Mouse (Mus musculus): ENCODE measurements around the gene P4ha2. TPM values are rescaled to one million over a fixed set of nuclear protein-coding genes. Genes with fewer than 3 reads are reported as not detected.

P4ha2 gene
- polyA plus RNA-seq, 1 experiment from 2014 or later: 25.0 TPM

- 0 out of 2 replicates have a peak, but pooled peaks cover under 1% of the 10 kb centered on the region for H3K36me3 ChIP-seq
- H3K27me3 ChIP-seq (ENCODE audit: low read depth, poor library complexity, severe bottlenecking): no peaks in the 10 kb centered on the region
- H3K4me1 ChIP-seq: peaks cover 21% of the 10 kb centered on the region
- DNase-seq (ENCODE audit: low spot score): no peak
- H3K4me3 ChIP-seq: no peak overlapping the region
- H3K9me3 ChIP-seq (replicated peaks): no peaks in the 10 kb centered on the region
- H3K27ac ChIP-seq (replicated peaks): no peak overlapping the region
- WGBS: 93% methylated on average over 3 of the region's 3 CpGs
Measured at GRCm38 (mm10) chr11:54114746-54115145, 14.9 kb downstream of the P4ha2 start.

GRCm38 (mm10) chr11:54115301-54115700 is 15.4 kb downstream of the P4ha2 start:
- H3K4me1 ChIP-seq: peaks cover 21% of the 10 kb centered on the region
- WGBS: 91% methylated on average over 8 of the region's 8 CpGs
- no peak overlapping the region for H3K27ac ChIP-seq (replicated peaks)

GRCm38 (mm10) chr11:54115911-54116310 is 16.0 kb downstream of the P4ha2 start:
- peaks cover 21% of the 10 kb centered on the region for H3K4me1 ChIP-seq
- H3K27ac ChIP-seq (replicated peaks): no peak overlapping the region
- H3K4me3 ChIP-seq: no peak overlapping the region
- H3K27me3 ChIP-seq (ENCODE audit: low read depth, poor library complexity, severe bottlenecking): no peaks in the 10 kb centered on the region
- 0 out of 2 replicates have a peak, but pooled peaks cover 7% of the 10 kb centered on the region for H3K36me3 ChIP-seq
- WGBS: 55% methylated on average over 3 of the region's 3 CpGs
- no peak for DNase-seq (ENCODE audit: low spot score)
- no peaks in the 10 kb centered on the region for H3K9me3 ChIP-seq (replicated peaks)

More at GRCm38 (mm10) chr11:54115301-54115700, 15.4 kb downstream of the P4ha2 start:
- Histone ChIP-seq H3K36me3 (0 out of 2 replicates have a peak, but pooled peaks cover 6% of the 10 kb centered on the region), H3K27me3 (ENCODE audit: low read depth, poor library complexity, severe bottlenecking) (no peaks in the 10 kb centered on the region), H3K4me3 (no peak overlapping the region), H3K9me3 (replicated peaks) (no peaks in the 10 kb centered on the region)
- no peak for DNase-seq (ENCODE audit: low spot score)

- H3K36me3 ChIP-seq: 0 out of 2 replicates have a peak, but pooled peaks cover 7% of the 10 kb centered on the region
- H3K27me3 ChIP-seq (ENCODE audit: low read depth, poor library complexity, severe bottlenecking): no peaks in the 10 kb centered on the region
- WGBS: 95% methylated on average over 4 of the region's 4 CpGs
- H3K4me3 ChIP-seq: no peak overlapping the region
- DNase-seq (ENCODE audit: low spot score): no peak
- H3K4me1 ChIP-seq: peaks cover 21% of the 10 kb centered on the region
- H3K27ac ChIP-seq (replicated peaks): no peak overlapping the region
- H3K9me3 ChIP-seq (replicated peaks): no peaks in the 10 kb centered on the region
Measured at GRCm38 (mm10) chr11:54116406-54116805, 16.5 kb downstream of the P4ha2 start.

DNA sequence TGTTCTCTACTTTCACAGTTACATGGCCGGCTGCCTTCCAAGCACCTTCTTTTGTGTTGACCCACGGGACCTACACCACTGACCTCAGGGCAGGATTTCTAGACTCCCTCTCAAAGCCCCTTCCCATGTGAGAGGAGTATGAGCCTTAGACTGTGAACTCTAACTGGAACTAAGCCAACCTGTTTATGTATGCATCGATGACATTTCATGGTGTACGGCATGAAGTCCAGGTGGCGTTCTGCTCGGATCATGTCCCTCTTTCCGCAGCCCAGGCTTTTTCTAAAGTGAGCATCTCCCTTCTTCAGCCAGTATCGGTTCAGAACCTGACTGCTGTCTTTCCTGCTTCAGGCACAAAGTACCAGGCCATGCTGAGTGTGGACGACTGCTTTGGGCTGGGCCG is 17.2 kb downstream of the P4ha2 start:
- WGBS: 92% methylated on average over 10 of the region's 10 CpGs
- DNase-seq (ENCODE audit: low spot score): no peak
- Histone ChIP-seq H3K9me3 (replicated peaks) (no peaks in the 10 kb centered on the region), H3K4me1 (peaks cover 19% of the 10 kb centered on the region), H3K36me3 (0 out of 2 replicates have a peak, but pooled peaks cover 7% of the 10 kb centered on the region), H3K27ac (replicated peaks) (no peak overlapping the region), H3K27me3 (ENCODE audit: low read depth, poor library complexity, severe bottlenecking) (no peaks in the 10 kb centered on the region), H3K4me3 (no peak overlapping the region)

GRCm38 (mm10) chr11:54119126-54119525 is 19.2 kb downstream of the P4ha2 start:
- no peaks in the 10 kb centered on the region for H3K4me1 ChIP-seq
- no peaks in the 10 kb centered on the region for H3K9me3 ChIP-seq (replicated peaks)
- H3K27me3 ChIP-seq (ENCODE audit: low read depth, poor library complexity, severe bottlenecking): no peaks in the 10 kb centered on the region
- DNase-seq (ENCODE audit: low spot score): no peak
- H3K36me3 ChIP-seq: 0 out of 2 replicates have a peak, but pooled peaks cover 7% of the 10 kb centered on the region
- no peak overlapping the region for H3K4me3 ChIP-seq
- WGBS: 91% methylated on average over 12 of the region's 12 CpGs
- H3K27ac ChIP-seq (replicated peaks): no peak overlapping the region

DNA sequence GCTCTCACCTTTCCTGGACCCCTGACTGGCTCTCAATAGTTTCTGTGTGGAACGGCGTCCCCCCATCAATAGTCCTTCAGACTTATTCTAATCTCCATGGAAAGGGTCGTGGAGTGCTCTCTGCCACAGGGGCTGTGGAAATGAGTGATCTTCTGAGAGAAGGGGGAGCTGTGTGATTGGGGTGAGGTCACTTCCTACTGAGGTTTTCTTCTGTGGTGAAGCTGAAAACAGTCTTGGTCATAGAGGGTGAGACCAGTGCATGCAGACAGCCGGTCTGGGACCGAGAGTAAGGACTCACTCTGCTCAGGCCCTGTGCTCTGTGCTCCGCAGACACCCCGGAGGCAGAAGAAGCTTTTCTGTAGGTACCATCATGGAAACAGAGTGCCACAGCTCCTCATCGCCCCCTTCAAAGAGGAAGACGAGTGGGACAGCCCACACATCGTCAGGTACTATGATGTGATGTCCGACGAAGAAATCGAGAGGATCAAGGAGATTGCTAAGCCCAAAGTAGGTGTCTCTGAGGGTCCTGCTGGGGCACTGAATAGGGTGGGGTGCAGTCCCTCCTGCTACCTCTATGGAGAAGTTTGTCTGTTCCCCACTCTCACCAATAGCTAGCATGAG is 20.0 kb downstream of the P4ha2 start:
- no peak for DNase-seq (ENCODE audit: low spot score)
- no peak overlapping the region for H3K27ac ChIP-seq (replicated peaks)
- no peaks in the 10 kb centered on the region for H3K9me3 ChIP-seq (replicated peaks)
- H3K4me3 ChIP-seq: no peak overlapping the region
- no peaks in the 10 kb centered on the region for H3K4me1 ChIP-seq
- H3K36me3 ChIP-seq: 0 out of 2 replicates have a peak, but pooled peaks cover 7% of the 10 kb centered on the region
- no peaks in the 10 kb centered on the region for H3K27me3 ChIP-seq (ENCODE audit: low read depth, poor library complexity, severe bottlenecking)
- 92% methylated on average over 13 of the region's 13 CpGs for WGBS

DNA sequence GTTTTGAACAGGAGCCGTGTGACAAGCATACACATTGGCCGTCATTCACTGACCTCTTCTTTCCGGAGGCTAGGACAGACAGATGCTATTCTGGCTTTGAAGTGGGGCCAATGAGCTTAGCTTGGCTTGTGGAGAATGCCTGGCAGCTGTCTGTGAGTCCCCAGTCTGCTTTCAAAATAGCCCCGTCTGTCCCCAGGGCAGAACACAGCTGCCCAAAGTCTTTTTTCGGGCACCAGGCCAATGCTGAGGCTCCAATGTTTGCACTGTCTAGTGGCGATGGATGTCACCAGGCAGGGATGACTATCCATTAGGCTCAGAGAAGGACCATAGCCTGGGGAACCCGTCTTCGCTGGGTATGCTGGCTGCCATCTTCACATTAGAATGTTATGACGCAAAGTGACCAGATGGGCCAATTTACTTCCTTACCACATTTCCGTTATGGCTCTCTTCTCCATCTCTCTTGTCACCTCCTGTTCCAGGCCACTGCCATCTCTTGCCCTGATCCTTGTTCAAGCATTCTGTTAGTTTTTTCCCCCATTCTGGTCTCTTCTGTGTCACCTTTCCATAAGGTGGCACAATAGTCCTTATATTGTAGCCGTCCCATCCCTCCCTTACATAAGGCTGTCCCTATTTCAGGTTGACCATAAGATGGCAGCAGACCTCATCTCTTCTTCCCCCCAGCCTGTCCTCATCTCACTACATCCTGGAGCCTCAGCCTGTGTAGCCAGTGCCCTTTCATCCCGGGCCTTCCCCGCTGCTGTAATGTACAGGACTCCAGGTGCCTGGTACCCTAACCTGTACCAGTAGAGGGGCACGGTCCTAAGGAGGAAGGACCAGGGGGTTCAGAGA is 22.7 kb downstream of the P4ha2 start:
- no peak overlapping the region for H3K4me3 ChIP-seq
- H3K27ac ChIP-seq (replicated peaks): no peak overlapping the region
- no peaks in the 10 kb centered on the region for H3K9me3 ChIP-seq (replicated peaks)
- WGBS: 85% methylated on average over 14 of the region's 14 CpGs
- H3K4me1 ChIP-seq: peaks cover 8% of the 10 kb centered on the region
- no peaks in the 10 kb centered on the region for H3K27me3 ChIP-seq (ENCODE audit: low read depth, poor library complexity, severe bottlenecking)
- no peak for DNase-seq (ENCODE audit: low spot score)
- 0 out of 2 replicates have a peak, but pooled peaks cover 7% of the 10 kb centered on the region for H3K36me3 ChIP-seq

GRCm38 (mm10) chr11:54125982-54126648 is 26.2 kb downstream of the P4ha2 start:
- Histone ChIP-seq H3K27me3 (ENCODE audit: low read depth, poor library complexity, severe bottlenecking) (no peaks in the 10 kb centered on the region), H3K36me3 (no peaks in the 10 kb centered on the region), H3K4me1 (peaks cover 8% of the 10 kb centered on the region), H3K4me3 (no peak overlapping the region), H3K27ac (replicated peaks) (no peak overlapping the region), H3K9me3 (replicated peaks) (no peaks in the 10 kb centered on the region)
- DNase-seq (ENCODE audit: low spot score): no peak
- WGBS: 94% methylated on average over 18 of the region's 18 CpGs

- H3K9me3 ChIP-seq (replicated peaks): no peaks in the 10 kb centered on the region
- 62% methylated on average over 15 of the region's 15 CpGs for WGBS
- DNase-seq (ENCODE audit: low spot score): no peak
Measured at GRCm38 (mm10) chr11:54126654-54127374, 26.9 kb downstream of the P4ha2 start.

GRCm38 (mm10) chr11:54127397-54127796 is 27.5 kb downstream of the P4ha2 start:
- no peaks in the 10 kb centered on the region for H3K36me3 ChIP-seq
- H3K27me3 ChIP-seq (ENCODE audit: low read depth, poor library complexity, severe bottlenecking): no peaks in the 10 kb centered on the region
- H3K27ac ChIP-seq (replicated peaks): no peak overlapping the region
- no peak overlapping the region for H3K4me3 ChIP-seq
- no peak for DNase-seq (ENCODE audit: low spot score)
- no peaks in the 10 kb centered on the region for H3K9me3 ChIP-seq (replicated peaks)
- peaks cover 8% of the 10 kb centered on the region for H3K4me1 ChIP-seq
- 89% methylated on average over 2 of the region's 2 CpGs for WGBS

More at GRCm38 (mm10) chr11:54126654-54127374, 26.9 kb downstream of the P4ha2 start:
- H3K4me1 ChIP-seq: peaks cover 8% of the 10 kb centered on the region
- no peak overlapping the region for H3K27ac ChIP-seq (replicated peaks)
- H3K4me3 ChIP-seq: no peak overlapping the region
- H3K27me3 ChIP-seq (ENCODE audit: low read depth, poor library complexity, severe bottlenecking): no peaks in the 10 kb centered on the region
- H3K36me3 ChIP-seq: no peaks in the 10 kb centered on the region

DNA sequence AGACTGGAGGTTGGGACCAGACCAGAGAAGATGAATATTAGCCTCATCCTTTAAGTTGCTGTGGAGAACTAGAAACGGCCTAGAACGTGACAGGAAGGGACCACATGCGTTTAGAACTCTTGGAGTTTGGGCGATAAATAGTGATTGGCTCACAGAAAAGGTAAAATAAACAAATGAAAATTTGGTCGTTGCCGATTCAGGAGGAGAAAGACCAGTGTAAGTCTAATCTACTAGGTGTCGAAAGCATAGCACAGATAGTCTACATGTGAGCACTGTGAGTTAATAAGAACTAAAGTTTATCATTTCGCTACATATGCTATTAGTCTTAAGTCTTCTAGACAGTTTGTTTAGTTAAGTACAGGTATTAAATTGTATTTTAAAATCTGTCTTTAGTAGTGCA is 30.1 kb downstream of the P4ha2 start:
- Histone ChIP-seq H3K36me3 (no peaks in the 10 kb centered on the region), H3K4me3 (no peak overlapping the region), H3K9me3 (replicated peaks) (no peaks in the 10 kb centered on the region), H3K27ac (replicated peaks) (no peak overlapping the region), H3K4me1 (peaks cover 8% of the 10 kb centered on the region), H3K27me3 (ENCODE audit: low read depth, poor library complexity, severe bottlenecking) (no peaks in the 10 kb centered on the region)
- WGBS: 93% methylated on average over 8 of the region's 8 CpGs
- no peak for DNase-seq (ENCODE audit: low spot score)
